Mouse (Mus musculus): Measurements from ENCODE around the gene Gm10134.

- TF ChIP-seq CTCF (IDR thresholded peaks at IDR 0.05; ENCODE audit: control insufficient read depth, insufficient read depth, low read length) = no peak
- no peak for TF ChIP-seq POLR2A (IDR thresholded peaks at IDR 0.05; ENCODE audit: borderline replicate concordance, control insufficient read depth, low read depth, low read length)
These were observed 34.8 kb downstream of the Gm10134 start for GRCm38 (mm10) chr2:28540587-28541227.

All from bone marrow, adult 2 months (tissue).